Mouse (Mus musculus) skeletal muscle tissue, adult 2 months (tissue): ENCODE results near the gene Rinl.

Experiments used
- DNase-seq: peaks from one replicate; pipeline ENCODE4 v3.0.0-alpha.2; 2012; ENCODE audit warnings: low read depth, low spot score

Rinl gene

DNA sequence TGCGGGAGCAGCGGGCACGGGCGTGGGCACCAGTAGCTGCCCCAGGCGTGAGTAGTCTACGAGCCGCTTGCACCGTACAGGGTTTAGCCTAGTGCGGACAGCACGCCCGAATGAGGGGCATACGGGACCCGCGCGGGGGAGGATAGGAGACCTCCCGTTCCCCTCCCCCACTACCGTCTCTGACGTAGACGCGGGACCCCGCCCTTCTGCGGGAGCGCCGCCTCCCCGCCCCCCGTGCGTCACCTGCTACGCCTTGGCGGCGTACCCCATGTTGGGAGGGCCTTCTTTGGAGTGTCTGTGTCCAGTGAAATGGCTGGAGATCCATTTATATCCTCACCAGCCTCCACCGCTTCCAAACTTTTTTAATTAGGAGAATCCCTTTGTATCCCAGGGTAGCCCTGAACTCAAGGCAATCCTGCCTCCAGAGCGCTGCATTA lies 20.2 kb downstream of the Rinl start:
- peak; percentile 96 for DNase-seq

DNA sequence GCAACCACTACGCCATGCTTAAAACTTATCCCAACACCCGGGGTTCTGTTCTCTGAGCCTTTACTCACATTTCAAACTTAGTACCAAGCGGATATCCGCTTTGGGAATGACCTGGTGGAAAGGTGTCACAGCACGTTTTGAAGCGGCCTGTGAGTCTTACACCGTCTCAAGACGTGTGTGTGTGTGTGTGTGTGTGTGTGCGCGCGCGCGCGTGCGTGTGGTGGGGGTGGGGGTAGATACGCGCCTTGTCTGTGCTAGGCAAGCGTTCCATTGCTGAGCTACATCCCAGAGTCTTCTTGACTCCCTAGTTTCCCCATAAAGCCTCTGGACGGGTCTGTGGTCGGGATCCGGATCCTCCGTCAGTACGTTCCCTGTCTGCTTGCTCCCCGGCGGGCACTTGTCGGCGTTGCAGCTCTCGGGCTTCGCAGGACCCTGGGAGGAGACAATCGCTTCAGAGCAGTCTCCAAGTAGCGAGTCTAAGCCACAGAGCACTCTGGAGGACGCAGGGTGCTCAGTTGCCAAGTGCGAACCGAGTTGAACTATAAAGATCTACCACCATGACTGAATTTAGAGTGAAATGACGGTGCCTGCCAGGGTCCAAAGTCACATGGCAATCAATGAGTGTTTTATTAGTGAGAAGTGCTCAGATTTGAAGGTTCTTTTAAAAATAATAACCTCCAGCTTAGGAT lies 20.8 kb downstream of the Rinl start:
- DNase-seq: peak; percentile 66

DNA sequence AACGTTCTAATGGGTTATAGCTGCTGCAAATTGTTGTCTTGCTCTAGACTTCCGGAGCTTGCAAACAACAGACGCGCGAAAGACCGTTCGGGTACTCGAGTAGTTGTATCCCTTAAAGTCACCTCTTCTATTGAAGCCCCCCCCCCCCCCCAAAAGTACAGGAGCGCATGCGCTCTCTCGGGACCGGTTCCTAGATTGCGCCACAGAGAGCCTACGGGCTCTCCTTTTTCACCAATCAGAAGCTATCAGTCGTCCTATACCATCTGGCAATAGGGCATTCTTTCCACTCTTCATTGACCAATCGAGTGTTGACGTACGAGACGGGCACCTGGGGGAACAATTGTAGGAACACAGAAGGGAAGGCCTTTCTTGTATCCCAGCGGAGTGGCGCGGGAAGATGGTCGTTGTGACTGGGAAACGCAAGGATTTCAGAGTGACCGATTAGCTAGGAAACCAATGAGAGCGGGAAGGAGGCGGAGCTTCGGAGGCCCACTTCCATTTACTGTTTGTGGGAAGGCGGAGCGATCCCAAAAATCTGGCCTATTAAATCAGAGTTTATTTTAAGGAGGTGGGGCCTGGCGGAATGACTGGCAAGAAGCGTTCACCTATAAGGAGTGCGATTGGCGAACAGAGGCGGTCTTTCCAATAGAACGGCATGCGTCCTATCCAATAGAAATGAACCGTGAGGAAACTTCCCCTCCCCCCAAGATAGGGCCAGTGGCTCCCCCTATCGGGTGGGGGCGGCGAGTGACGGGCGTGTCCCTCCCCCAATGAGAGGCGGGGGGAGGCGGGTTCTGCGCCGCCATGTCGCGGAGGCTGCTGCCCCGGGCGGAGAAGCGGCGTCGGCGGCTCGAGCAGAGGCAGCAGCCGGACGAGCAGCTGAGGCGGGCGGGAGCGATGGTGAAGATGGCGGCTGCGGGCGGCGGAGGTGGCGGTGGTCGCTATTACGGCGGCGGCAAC lies 21.6 kb downstream of the Rinl start:
- peak; percentile 100 for DNase-seq

DNA sequence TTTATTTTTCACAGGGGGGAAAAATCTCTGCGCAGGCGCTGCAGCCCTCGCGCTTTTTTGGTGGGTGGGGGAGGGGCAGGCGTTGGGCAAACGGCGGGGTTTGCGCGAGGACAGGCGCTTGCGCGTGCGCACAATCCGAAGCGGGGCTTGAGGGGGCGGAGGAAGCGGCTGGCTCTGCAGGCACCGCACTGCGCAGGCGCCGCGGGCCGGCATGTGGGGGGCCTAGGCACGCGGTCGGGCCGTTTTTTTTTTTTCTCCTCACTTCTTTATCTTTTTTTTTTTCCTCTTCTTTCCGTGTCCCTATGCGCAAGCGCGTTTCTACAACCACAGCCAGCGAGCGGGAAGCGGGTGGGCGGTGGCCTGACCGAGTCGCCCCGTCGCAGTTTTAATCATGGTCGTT lies 22.5 kb downstream of the Rinl start:
- peak; percentile 95 for DNase-seq

DNA sequence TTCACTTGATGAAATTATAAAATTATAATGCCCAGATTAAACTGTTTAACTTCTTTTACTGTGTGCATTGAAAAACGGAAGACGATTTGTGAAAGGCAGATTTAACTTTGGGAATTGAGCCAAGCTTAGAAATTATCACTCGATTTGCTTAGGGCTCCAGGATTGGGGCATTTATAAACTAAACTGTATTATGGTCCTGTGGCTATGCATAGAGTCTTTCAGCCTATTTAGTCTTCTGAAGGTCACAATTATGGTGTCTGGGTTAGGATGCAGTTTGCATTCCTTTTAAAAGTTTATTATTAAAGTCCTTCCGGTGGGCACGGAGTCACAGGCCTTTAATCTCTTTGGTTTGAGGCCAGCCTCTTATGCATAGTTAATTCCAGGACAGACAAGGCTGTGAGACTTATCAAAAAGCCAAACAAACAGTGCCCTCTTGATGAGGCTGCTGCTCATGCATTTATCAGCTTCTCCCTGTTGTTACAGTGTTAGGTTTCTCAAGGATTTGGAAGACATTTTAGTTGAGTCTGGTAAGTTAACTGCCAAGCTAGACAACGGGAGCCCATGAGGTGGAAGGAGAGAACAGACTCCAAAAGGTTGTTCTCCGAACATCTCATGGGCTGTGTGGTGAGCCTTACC lies 23.0 kb downstream of the Rinl start:
- no peak for DNase-seq

DNA sequence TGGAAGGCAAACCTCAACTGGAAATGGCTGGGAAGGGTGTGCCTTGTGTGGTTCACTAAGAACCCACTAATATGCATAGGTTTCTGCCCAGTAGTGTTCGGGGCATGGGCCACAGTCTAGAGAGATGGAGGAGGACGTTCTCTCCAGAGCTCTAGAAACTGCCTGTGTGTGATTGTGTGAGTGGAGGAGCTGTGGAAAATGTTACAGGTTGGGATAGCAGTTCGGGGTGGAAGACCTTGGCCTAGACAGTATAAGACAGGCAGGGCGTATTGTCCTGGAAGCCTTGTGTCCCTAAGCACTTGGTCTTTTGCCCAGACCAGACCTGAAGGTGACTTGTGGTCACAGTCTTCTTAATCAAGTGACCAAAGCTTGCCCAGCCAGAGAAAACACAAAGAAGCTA lies 23.7 kb downstream of the Rinl start:
- no peak for DNase-seq

DNA sequence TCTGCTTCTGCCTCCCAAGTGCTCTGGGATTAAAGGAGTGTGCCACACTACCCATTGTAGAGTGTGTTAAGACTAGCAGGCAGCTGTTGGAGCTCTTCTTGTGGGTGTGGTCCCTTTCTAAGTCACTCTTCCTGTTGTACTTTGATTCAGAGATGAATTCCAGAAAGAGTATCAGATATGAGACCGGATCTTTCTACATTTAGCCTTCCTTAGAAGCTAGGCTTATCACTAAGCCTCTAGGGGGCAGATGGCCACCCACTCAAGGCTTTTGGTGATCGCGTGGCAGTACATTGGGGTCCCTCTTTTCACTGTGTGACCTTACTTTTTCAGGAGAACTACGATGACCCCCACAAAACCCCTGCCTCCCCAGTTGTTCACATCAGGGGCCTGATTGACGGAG lies 24.2 kb downstream of the Rinl start:
- DNase-seq: no peak

DNA sequence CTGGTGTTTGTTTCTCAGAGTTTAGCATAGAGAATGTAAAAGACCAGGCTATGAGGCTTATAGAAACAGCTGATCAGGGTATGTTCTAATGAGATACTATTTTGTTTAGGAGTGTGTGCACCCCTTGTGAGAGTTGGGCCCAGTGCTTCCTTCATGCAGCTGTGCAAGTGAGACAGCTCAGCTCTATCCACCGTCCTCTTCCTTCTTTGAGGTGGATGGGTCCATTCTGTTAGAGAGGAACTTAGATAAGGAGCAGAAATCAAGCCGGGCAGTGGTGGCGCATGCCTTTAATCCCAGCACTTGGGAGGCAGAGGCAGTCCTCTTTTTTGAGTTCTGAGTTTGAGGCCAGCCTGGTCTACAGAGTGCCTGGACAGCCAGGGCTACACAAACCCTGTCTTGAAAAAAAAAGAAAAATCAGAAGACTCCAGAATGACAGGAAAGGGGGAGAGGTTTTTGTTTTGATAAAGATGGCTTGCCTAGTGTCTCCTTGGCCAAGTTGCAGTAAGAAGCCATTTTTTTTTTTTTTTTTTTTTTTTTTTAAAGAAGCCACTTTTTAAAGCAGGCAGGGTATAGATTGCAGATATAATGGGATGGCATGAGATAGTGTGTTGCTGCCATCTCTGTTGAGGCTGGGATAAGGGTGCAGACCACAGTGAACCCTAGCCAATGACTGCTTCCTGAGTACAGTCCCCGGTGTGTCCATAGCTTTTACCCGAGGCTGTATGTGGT lies 25.7 kb downstream of the Rinl start:
- DNase-seq: no peak

DNA sequence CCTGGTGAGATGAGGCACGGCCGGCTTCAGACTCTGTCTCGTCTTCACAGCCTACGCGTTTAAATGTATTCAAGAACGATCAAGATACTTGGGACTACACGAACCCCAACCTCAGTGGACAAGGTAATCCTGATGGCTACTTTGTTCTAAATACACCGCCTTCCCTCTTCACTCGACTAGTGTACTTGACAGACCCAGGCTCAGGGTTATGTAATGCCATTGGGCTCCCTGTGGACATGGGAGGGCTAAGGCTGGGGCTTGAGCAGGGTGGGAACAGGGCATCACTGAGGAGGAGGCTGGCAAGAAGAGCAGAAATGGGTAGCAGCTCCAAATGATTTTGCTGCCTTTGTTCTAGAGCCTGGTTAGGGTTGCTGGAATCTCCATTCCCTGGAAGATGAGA lies 26.5 kb downstream of the Rinl start:
- DNase-seq: no peak

DNA sequence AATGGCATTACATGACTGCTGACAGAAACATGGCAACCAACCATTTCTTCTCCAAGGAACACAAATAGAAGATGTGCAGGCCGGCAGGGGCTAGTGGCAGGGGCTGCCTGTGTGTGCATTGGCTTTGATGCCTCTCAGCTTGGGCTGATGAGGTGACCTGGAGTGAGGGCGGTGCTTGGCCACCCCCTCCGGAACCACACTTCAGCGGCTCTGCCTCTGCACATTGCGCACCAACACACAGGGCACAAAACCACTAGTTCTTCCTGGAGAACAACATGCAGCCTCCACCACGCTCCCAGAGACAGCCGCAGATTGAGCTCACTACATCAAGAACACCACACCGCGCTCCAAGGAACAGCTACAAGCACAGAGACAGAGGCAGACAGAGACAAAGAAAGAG lies 27.4 kb downstream of the Rinl start:
- DNase-seq: no peak

DNA sequence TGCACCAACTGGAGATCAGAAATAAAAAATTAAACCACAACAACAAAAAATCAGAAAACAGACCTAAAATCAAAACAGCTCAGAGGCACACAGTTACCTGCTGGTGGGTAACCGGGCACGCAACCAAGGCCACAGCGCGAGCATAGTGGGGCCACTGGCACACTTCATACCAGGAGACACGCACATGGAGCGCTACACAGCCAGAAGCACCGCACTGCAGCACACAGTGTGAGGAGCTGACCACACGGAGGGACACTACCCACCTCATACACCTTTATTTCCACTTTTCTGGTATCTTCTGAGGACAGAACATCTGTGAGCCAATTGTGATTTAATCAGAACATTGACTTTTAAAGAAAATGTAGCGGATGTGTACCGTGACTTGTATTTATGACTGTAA lies 28.2 kb downstream of the Rinl start:
- DNase-seq: no peak

DNA sequence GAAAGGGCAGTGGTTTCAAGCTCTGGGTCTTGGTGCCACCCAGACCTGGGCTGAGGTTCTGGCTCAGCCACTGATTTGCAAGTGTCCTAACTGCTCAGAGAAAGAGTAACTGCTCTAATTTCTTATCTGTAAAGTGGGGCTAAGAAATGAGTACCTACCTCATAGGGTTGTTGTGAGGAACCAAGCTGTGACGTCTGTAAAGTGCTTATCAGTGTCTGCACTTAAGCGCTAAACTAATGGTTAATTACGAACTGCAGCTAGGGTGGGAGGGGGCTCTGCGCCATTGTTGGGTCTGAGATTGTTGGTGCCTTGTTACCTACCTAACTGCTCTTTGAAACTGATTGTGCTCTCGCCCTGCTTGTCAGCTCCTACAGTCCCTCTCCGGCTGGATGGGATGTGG lies 28.8 kb downstream of the Rinl start:
- no peak for DNase-seq

DNA sequence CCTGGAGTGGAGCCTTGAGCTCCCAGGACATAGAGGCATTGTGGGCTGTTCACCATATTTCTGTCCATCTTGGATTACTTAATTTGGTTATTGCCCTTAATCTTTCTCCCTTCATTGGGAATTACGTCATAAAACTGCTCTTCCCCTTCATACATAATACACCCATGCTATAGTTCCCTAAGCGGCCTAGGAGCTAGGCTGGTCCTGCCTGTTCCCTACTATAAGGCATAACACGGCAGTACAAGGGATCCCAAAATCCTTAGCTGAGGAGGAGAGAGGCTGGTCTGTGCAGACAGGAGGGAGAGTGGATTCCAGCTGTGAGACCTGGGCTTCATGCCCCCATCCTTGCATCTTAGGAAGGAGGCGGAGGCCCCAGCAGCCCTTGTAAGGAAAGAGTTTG lies 29.2 kb downstream of the Rinl start:
- no peak for DNase-seq

DNA sequence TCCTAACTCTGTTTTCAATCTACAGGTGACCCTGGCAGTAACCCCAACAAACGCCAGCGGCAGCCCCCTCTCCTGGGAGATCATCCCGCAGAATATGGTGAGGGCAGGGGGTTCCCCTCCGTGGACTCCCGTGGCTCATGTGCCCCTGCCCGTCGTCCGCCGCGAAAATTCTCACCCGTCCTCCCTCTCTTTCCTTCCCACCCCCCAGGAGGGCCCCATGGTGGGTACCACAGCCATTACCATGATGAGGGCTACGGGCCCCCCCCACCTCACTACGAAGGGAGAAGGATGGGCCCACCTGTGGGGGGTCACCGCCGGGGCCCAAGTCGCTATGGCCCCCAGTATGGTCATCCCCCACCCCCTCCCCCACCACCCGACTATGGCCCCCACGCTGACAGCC lies 29.7 kb downstream of the Rinl start:
- DNase-seq: no peak

DNA sequence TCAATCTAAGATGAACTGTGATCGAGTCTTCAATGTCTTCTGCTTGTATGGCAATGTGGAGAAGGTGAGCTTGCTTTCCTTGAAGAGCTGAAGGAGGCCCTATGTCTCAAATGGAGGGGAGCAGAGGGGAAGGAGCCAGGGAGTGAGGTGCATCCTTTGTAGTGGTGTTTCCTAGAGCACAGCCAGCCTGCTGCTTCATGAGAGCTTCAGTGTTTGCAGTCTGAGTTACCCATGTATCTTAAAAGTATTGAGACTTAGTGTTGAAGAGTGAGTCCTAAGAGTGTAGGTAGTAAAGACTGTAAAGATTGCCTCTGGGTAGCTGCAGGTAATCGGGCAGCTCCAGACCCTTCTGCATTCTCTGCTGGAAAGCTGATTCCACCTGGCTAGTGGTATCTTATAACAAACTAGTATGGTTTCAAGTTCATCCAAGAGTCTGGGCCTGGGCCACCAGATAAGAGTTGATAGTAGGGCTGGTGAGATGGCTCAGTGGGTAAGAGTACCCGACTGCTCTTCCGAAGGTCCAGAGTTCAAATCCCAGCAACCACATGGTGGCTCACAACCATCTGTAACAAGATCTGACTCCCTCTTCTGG lies 30.2 kb downstream of the Rinl start:
- DNase-seq: no peak

DNA sequence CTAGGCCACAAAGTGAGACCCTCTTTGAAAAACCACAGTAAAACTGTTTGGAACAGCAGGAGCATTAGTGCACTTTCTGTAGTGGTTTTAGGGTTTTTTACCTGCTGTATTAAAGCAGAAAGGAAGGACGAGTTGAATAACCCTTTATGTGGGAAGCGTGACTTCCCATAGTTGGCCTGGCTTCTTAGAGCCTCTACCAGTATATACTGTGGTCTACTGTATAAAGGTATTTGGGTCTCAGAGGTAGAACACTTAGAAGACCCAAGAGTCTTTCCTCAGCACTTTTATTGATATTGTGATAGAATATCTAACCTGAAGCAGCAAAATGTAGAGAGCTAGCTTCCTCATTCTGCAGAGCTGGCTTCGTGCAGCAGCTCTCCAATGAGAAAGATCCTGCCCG lies 30.8 kb downstream of the Rinl start:
- DNase-seq: no peak

DNA sequence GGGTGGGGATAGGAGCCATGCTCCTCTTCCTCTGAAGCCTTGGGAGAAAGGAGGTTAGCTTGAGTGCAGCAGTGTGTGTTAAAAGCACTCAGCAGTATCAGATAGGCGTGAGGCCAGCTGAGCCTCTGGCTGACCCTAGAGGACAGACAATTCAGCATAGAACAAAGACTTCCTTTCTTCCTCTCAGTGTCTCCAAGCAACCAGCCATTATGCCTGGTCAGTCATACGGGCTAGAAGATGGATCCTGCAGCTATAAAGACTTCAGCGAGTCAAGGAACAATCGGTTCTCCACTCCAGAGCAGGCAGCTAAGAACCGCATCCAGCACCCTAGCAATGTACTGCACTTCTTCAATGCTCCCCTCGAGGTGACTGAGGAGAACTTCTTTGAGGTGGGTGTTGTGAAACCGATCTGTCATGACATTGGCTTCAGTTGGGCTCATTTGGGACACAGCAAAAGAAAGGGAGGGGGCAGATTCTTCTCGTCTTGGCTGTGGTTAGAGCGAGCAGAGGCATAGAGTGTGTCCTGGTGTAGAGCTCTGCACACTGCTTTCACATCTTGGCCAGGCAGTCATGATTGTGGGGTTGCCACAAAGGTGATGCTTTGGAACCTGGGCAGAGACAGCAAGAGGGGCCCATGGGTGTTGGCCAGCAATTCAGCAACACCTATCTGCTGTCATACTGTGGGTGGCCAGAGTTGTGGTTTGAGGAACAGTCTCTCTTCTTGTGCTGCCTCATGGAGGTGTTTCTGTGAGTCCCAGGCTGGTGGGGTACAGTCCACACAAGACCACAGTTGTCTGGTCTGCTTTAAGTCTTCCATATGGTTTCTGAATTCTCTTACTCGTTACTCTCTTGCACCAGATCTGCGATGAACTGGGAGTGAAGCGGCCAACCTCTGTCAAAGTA lies 31.8 kb downstream of the Rinl start:
- no peak for DNase-seq

DNA sequence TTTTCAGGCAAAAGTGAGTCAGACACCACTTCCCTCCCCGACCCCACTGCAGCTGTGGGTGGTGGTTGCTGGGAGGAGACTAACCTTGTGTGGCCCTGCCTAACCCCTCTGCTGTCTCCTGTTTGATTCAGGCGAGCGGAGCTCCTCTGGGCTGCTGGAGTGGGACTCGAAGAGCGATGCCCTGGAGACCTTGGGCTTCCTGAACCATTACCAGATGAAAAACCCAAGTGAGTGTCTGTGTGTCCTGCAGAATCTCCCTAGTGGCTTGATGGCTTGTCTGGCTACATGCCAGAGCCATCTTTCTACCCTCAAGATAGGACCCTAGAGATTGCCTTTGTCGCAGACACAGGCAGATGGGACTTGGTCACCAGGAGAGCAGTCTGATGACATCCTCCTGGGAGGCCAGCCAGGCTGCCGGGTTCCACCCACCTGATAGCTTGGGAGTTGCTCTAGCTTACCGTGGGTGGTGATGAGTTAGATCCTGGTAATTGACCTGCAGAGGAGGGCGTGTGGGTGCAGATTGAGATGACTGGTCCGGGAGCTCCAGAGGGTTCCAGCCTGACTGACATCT lies 32.6 kb downstream of the Rinl start:
- no peak for DNase-seq

DNA sequence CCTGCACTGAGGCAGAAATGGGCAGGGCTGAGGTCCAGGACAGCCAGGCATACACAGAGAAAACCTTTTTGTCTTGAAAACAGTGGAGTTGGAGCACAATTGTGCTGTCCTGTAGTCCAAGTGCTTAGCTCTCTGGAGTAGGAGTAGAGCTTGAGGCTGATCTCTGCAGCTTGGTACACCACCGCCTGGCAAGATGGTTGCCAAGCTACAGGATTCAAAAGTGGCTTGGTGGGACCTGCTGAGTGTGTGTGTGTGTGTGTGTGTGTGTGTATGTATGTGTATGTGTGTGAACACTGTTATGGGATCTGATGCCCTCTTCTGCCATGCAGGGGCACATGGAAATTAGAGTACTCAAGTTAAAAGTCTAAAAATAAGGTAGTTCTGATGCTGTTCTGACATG lies 33.8 kb downstream of the Rinl start:
- DNase-seq: no peak
